Mouse (Mus musculus): ENCODE results near the gene Epn2. TPM values are rescaled to one million over a fixed set of nuclear protein-coding genes. Genes with fewer than 3 reads are reported as not detected.
"Not testable (repeated sequence)": the region's sequence is repeated elsewhere in the genome, so short reads cannot be mapped to it uniquely, and the experiment has no call there.

Epn2 gene
- total RNA-seq, 2 experiments from 2014 or later = 162 to 170 TPM

DNA sequence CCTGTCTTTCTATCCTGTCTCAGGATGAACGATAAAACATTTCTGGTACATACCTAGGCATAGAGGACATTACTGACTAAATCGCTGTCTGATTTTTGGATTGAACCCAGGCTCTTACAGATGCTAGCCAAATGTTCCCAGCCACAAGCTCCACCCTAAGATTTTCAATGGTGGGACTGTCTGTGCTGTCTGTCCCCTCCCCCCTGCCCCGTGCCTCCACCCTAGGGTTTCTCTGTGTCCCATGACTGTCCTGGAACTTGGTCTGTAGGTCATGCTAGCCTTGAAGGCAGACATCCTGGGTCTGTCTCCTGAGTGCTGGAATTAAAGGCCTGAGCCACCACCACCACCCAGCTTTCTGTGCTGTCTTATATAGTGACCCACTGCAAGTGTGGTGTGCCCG lies 5.3 kb upstream of the Epn2 start:
- H3K4me3 ChIP-seq = no peak overlapping the region
- H3K27ac ChIP-seq = no peak overlapping the region
- no peak for TF ChIP-seq CTCF (conservative IDR thresholded peaks at IDR 0.05)
- no peak for DNase-seq (ENCODE audit: low spot score in 2 of 2)

DNA sequence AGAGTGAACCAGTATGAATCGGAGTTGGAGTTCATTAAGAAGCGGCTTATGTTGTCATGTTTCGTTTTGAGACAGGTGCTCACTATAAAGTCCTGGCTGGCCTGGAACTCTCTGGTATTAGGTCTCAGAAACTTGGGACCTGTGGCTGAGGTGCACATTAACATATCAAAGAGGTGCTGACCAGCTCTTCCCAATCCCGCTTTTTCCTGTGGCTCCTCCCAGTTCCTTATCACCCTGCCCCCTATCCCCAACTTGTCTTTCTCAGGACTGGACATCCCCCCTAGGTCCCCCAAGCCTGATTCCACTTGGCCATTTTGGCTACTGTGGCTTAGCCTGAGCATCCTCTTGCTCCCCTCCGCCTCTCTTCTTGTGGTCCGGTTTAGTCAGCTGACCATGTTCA lies 4.6 kb upstream of the Epn2 start:
- Histone ChIP-seq H3K4me3 (no peak overlapping the region), H3K27ac (no peak overlapping the region)
- DNase-seq (ENCODE audit: low spot score in 2 of 2) = no peak
- no peak for TF ChIP-seq CTCF (conservative IDR thresholded peaks at IDR 0.05)

DNA sequence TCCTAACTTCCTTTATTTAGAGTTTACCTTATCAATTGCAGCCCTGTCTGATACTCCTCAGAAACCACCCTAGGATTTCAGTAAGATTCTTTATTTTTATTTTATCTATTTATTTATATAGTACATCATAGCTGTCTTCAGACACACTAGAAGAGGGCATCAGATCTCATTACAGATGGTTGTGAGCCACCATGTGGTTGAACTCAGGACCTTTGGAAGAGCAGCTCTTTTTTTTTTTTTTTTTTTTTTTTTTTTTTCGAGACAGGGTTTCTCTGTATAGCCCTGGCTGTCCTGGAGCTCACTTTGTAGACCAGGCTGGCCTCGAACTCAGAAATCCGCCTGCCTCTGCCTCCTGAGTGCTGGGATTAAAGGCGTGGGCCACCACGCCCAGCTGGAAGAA lies 3.3 kb upstream of the Epn2 start:
- not testable (repeated sequence) for H3K4me3 ChIP-seq; DNase-seq (ENCODE audit: low spot score in 2 of 2); H3K27ac ChIP-seq

DNA sequence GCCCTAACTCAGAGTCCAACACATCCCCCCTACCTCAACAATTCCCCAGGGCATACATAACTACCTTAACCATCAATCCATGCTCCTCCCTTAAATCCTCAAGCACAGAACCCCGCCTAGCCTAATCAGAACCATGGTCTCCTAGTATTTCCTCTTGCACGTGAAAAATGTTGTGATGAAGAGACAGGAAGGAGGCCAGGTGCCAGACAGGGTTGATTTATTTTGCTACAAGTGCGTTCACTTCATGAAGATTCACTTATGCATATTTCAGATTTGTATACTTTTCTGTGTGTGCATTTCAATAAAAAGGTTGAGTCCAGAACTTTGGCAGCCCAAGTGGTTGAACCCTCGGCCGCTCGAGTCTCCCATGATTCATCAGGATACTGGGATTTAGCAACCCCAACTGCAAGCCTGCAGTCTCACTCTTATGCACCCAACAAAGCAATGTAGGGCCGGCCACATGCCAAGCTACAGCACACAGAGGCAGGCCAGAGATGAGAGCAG lies 443 bp upstream of the Epn2 start:
- DNase-seq (ENCODE audit: low spot score in 2 of 2) = no peak
- no peak for TF ChIP-seq CTCF (conservative IDR thresholded peaks at IDR 0.05)
- Histone ChIP-seq H3K27ac (peak overlapping the region; percentile 99; the same call in 1 of the 2 replicates), H3K4me3 (peak overlapping the region; percentile 94)

DNA sequence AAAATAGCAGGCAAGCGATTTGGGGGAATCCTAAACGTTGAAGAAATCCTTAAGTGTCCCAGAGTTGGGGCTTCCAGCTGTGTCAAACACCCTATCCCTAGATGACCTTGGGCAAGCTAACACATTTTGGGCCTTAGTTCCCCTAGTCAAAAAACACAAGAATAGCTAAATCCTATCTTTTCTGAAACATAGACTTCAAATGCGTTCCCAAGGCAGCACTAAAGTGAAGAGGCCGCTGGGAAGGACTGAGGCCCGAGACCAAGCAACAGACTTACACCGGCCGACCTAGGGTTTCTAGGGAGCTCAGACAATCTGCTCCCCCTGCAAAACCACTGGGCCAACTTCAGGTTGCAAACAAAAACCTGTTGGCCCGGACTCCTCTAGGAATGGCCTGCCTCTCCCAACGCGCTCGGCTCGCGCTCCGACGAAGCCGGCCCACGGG lies 925 bp downstream of the Epn2 start:
- TF ChIP-seq CTCF (conservative IDR thresholded peaks at IDR 0.05) = no peak
- no peak for DNase-seq (ENCODE audit: low spot score in 2 of 2)

DNA sequence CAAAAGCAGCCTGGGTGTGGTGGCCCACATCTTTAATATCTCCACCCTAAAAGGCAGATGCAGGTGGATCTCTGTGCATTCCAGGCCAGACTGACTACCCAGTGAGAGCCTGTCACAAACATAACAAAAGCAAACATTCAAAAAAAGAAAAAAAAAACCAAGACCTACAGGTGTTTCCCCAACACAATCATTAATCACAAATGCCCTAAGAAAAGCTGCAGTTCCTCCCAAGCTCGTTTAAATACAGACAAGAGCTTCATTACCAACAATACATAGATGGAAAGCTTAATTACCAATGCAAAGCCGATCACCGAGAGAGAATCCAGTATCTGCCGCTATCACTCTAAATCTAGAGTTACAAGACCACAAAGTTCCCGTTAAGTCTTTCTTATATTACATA lies 1.5 kb downstream of the Epn2 start:
- TF ChIP-seq CTCF (conservative IDR thresholded peaks at IDR 0.05) = no peak
- no peak for DNase-seq (ENCODE audit: low spot score in 2 of 2)
- Histone ChIP-seq H3K4me3 (peak overlapping the region; percentile 94), H3K27ac (peak overlapping the region; percentile 99)

More for the DNA sequence above, 925 bp downstream of the Epn2 start:
- peak overlapping the region; percentile 99 for H3K27ac ChIP-seq
- peak overlapping the region; percentile 94 for H3K4me3 ChIP-seq

DNA sequence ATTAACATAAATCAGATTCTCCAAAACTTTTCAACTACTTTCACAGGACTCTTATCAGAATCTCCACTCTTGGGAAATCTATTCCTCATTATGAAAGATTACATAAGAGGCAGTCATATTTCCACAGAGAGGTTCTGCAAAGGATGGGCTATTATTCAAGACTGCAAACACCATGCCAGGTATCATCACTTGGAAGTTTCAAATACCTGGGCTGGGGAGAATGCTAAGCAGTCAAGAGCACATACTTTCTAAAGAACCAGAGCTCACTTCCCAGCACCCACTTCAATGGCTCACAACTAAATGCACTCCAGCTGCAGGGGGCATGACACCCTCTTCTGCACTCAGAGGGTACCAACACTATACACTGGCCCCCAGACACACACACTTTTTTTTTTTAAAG lies 2.1 kb downstream of the Epn2 start:
- Histone ChIP-seq H3K27ac (peak overlapping the region; percentile 99), H3K4me3 (peak overlapping the region; percentile 94)
- no peak for DNase-seq (ENCODE audit: low spot score in 2 of 2)
- 0 out of 2 replicates have a peak, but pooled peaks have one; percentile 5 for TF ChIP-seq CTCF (conservative IDR thresholded peaks at IDR 0.05)

DNA sequence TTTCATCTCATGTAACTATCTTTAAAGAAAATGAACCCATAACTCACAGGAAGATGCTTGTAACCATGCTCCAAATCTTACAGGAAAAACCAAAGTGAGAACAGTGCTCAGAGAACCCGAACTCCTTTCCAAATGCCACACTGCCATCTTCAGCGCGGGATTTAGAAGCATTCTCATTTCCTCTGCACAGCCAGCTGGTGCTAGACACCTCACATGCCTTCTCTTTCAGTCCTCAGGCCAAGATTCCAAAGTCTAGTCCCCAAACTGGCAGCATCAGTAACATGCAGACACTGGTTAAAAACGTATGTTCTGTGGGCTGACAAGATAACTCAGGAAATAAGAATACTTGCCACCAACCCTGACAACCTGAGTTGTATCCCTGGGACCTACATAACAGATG lies 6.2 kb downstream of the Epn2 start:
- Histone ChIP-seq H3K4me3 (no peak overlapping the region), H3K27ac (peak overlapping the region; percentile 24; the same call in 1 of the 2 replicates)
- peak; percentile 36 for TF ChIP-seq CTCF (conservative IDR thresholded peaks at IDR 0.05)
- DNase-seq (ENCODE audit: low spot score in 2 of 2) = no peak

DNA sequence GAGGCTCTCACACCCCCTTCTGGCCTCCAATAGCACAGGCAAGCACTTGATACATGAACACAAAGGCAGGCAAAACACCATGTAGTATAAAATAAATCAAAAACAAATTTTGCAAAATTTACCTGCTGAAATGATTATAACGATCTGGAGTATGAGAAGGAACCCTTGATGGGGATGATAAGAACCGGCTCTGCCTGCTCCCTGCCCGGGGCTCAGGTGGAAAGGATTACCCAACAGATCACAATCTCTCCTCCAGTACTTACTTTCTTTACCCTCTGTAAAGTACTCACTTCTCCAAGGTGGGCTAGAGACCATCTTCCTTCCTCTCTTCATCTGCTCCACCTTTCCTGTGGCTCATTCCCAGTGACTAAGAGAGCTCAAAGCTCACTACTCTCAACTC lies 8.3 kb downstream of the Epn2 start:
- TF ChIP-seq CTCF (conservative IDR thresholded peaks at IDR 0.05) = no peak; the same call in 1 of the 2 replicates

DNA sequence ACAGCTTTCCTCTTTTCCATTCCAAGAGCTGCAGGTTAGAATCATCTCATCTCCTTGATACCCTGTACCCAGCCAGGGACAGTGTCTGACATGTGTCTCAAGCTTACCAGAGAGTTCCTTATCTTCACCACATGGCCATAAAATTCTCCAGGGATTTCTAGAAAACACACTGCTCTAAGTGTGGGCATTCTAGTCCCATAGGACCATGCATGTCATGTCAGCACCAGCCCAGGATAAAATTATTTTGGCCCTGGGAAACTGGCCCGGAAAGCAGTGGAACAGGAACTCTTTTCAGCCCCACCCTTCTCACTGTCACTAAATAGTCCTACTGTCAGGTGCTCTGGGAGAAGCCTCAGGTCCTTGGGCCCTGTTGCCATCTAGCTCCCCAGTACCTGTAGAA lies 9.8 kb downstream of the Epn2 start:
- DNase-seq (ENCODE audit: low spot score in 2 of 2) = no peak
- H3K4me3 ChIP-seq = no peak overlapping the region
- TF ChIP-seq CTCF (conservative IDR thresholded peaks at IDR 0.05) = no peak
- H3K27ac ChIP-seq = peak overlapping the region; percentile 62; the same call in 1 of the 2 replicates

More for the DNA sequence above, 8.3 kb downstream of the Epn2 start:
- no peak for DNase-seq (ENCODE audit: low spot score in 2 of 2)
- Histone ChIP-seq H3K27ac (peak overlapping the region; percentile 40; the same call in 1 of the 2 replicates), H3K4me3 (no peak overlapping the region)

DNA sequence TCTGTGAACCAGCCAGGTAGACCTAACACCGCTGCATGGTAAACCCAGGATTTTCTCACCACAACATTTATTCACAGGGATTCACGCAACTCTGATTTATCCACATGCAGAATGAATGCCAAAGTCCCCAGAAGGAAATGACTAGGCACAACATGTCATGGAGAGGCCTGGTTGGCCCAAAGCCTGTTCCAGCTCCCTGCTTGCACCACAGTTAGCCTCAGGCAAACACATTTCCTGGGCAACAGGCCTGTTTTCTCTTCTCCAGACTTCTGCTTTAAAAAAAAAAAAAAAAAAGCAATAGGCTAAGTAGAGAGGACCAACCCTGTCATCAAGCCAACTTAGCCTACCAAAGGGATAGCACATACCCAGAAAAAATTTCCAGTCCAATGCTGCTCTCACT lies 14.9 kb downstream of the Epn2 start:
- peak in 1 of 2 experiments; percentile 35 for DNase-seq (ENCODE audit: low spot score in 2 of 2)
- H3K27ac ChIP-seq = peak overlapping the region; percentile 79
- peak overlapping the region; percentile 4; the same call in 1 of the 2 replicates for H3K4me3 ChIP-seq
- TF ChIP-seq CTCF (conservative IDR thresholded peaks at IDR 0.05) = no peak

DNA sequence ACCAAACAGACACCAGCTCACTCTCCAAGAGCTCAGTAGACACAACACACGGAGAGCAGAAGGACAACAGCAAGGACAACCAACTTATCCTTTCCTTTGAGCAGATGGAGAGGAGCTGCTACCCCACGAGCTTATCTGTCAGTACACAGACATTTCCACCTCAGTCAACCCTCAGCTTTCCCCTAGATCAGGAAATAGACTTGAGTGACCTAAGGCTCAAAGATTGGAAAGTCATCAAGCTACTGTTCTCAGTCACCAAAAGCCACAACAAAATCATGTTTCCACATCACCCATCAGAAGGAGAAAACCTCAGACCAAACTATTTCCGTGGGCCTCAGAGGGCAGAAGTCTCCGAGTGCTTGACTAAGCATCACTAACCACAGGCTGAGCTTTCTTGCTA lies 15.5 kb downstream of the Epn2 start:
- no peak for TF ChIP-seq CTCF (conservative IDR thresholded peaks at IDR 0.05)
- H3K4me3 ChIP-seq = no peak overlapping the region
- DNase-seq (ENCODE audit: low spot score in 2 of 2) = no peak
- peak overlapping the region; percentile 79 for H3K27ac ChIP-seq

DNA sequence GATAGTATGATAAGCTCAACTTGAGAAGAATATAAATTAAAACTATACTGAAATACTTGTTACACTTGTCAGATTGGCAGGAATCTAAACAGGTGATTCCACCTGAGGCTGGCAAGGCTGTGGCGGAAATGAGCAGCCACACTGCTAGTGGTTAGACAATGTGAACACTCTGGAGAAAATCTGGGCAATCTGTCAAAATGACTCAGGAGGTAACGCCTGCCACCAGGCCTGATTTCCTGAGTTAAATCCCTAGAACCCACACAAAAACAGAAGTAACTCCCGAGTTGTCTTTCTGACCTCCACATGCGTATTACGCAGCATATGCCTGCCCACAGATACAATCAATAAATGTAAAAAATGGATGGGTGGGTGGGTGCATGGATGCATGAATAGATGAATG lies 17.1 kb downstream of the Epn2 start:
- no peak for DNase-seq (ENCODE audit: low spot score in 2 of 2)
- peak overlapping the region; percentile 79; the same call in 1 of the 2 replicates for H3K27ac ChIP-seq
- no peak for TF ChIP-seq CTCF (conservative IDR thresholded peaks at IDR 0.05)
- H3K4me3 ChIP-seq = no peak overlapping the region

DNA sequence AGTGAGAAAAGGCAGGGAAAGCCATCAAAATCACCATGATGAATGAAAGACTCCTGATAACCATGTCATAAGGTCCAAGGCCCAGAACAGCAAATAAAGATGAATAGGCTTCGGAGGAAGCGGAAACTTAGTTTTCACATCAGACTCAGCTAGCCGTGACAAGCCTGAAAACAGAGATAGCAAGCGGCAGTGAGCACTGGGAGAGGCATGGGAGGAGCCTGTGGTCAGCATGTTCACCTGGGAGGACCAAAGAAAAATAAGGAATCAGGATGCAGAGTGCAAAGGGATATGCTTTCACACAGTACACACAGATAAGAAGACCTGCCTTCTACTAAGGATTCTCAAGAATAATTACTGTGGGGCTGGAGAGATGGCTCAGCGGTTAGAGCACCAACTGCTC lies 19.9 kb downstream of the Epn2 start:
- TF ChIP-seq CTCF (conservative IDR thresholded peaks at IDR 0.05) = no peak
- Histone ChIP-seq H3K4me3 (no peak overlapping the region), H3K27ac (0 out of 2 replicates have a peak overlapping the region, but pooled peaks have one; percentile 15)
- no peak for DNase-seq (ENCODE audit: low spot score in 2 of 2)

All from layer of hippocampus, adult 2 months (tissue).